Mouse (Mus musculus) inflammation-experienced regulatory T-cells, adult 6 months (primary cell): ENCODE data around the gene Mrps11. TPM values are rescaled to one million over a fixed set of nuclear protein-coding genes. Genes with fewer than 3 reads are reported as not detected.

Experiments
- ATAC-seq: one replicate; pipeline ENCODE4 v1.8.0; 2017
- polyA plus RNA-seq, 3 experiments: library from polyadenylated mRNA; unstranded; fragments of 100-300 nt; shearing (Covaris generic); gene quantifications; one replicate each; pipeline ENCODE4 v1.2.1; 2017

The Mrps11 gene
- 10 to 100 TPM; 54.8 to 58.3 (median 57.1) TPM for polyA plus RNA-seq

GRCm38 (mm10) chr7:78782639-78783581, at the start of gene Mrps11, which contains the start of gene Mrpl46:
Mrps11 (plus strand) TSS chr7:78783119.
Mrpl46 (minus strand) TSS chr7:78783531.
- ATAC-seq: peak; percentile 99

GRCm38 (mm10) chr7:78737196-78737595, 45.7 kb upstream of the Mrps11 start:
- ATAC-seq: no peak

DNA sequence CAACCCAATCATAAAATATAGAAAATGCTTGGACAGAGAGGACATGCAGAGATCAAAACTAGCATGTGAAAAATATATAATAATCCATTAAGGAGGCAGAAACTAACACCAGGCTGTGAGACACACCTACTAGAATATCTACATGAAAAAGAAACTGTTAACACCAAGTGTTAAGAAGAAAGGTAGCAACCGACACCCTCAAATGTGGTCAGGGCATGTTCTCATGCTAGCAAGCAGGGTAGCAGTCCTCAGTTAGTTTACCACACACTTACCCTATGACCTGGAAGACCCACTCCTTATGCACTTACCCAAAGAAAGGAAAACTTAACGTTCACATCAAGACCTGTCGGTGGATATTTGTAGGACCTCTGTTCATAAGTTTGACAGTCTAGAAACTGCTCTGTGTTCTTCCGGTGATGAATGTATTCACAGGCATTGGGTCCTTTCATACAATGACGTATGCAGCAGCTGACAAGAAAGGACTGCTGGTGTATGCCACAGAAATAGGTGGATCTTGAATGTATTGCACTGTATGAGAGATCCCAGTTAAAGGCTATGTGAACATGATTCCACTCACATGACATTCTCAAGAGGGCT, 45.2 kb upstream of the Mrps11 start, which contains the start of gene Ntrk3:
Gene Ntrk3 (minus strand): TSS at position 399 of the 597 bp plus-strand sequence.
- peak; percentile 97 for ATAC-seq

- no peak for ATAC-seq
These were observed 43.4 kb upstream of the Mrps11 start for GRCm38 (mm10) chr7:78739351-78740000.

- no peak for ATAC-seq
These were observed 39.1 kb upstream of the Mrps11 start for GRCm38 (mm10) chr7:78743731-78744385.

DNA sequence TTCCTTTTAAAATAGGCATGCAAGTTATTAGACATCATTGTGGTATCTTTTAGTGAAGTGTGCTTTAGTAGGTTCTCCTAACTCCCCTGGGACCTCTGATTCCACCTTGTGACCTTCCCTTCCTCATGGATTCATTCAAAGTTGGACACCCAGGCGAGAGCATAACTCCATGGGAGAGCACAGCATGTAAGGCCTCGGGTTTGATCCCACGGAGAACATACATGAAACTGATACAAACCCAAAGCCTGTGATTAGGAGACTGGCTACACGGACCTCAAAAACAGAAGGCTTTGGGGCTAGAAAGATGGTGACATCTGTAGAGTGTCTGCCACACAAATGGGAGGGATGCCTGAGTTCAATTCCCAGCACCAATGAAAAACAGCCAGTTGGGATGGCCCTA, 30.0 kb upstream of the Mrps11 start:
- ATAC-seq: no peak

DNA sequence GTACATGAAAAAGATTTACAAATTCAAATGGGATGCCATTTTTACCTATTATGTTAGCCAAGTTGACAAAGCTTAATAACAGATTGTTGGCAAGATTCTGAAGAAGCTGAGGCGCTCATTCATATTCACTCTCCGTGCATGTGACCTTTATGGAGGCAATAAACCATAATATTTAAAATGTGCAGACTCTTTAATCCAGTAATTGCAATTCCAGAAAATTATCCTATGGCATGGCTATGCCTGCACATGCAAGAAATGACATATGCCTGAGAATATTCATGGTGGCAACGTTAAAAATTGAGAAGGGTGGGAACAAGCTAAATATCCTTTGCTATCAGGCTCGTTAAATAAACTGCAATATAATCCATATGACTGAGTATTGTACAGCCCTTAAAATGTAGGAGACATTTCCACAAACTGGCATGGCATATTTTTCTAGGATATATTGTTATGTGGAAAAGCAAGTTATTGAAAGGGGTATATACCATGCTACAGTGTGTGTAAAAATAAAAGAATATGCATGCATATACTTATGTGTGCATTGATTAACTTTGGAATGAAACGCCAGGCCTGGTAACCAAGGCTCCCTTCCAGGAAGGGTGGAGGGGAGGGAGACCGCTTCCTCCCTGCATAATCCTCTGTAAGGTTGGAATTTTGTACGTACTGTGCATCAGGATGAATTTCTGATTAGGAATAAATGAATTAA, 29.0 kb upstream of the Mrps11 start:
- ATAC-seq: no peak

DNA sequence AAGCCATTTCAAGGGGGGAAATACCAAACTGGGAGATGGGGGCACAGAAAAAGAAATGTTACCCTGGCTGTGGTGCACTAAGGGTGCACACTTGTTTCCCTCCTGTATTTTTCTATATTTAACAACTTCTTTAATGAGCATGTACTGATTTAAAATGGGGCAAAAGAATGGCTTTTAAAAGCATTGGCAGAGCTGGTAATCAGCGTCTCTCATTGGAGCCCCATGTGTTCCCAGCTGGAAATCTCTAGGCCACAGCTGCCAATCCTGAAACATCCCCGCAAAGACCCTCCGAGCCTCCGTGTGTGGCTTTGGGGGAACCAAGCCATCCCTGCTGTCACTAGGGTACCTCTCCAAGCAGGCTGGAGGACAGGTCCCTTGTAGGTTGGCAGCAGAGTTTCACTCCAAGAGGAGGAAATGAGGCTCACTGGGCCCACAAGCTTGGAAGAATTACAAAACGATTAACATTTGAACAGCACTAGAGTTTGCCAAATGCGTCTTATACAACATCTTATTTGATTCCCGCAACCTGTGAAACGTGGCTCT, 28.4 kb upstream of the Mrps11 start:
- no peak for ATAC-seq

DNA sequence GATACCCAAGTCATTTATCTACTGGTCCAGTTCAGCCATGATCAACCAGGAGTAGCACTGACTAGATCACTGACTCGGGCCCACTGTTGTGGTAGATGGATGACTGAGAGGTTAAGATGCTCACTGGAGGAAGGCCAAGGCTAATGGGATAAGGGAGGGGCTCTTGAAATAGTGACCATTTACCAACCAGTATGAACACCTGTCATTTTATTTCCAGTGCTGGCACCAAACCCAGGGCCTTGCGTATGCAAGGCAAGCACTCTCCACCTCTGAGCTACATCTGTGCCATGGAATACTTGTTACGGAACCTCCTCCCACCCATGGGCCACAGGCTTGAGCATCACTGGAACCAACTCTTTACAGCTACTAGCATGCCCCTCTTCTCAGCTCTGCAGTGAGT, 19.1 kb upstream of the Mrps11 start:
- ATAC-seq: no peak

GRCm38 (mm10) chr7:78765215-78765631, 17.7 kb upstream of the Mrps11 start:
- ATAC-seq: no peak

- peak; percentile 89 for ATAC-seq
These were observed 16.8 kb upstream of the Mrps11 start for GRCm38 (mm10) chr7:78766019-78766683.

- ATAC-seq: no peak
These were observed 14.9 kb upstream of the Mrps11 start for GRCm38 (mm10) chr7:78767929-78768531.

DNA sequence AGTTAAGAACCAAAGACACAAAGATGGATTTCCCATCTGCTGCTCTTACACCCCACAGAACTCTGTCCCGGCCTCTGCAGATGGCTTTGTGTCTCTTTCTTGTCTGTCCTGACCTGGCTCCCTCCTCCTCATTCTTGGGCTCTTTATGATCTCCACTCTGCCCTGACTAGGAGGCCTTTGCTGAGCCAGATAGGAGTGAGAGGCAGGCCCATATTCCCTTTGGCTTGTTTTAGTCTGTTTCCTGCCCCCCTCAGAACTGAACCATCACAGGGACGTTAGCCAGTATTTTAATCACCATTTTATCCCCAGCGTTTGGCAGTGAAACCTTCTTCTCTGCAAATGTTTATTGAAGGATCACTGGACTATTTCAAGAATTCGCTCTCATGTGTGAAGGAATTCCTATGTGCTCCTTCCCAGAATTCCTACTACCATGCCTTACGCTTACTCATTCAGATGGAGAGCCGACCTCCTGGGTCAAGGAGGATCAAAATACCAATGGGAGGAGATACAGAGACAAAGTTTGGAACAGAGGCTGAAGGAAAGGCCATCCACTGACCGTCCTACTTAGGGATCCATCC, 13.8 kb upstream of the Mrps11 start:
- ATAC-seq: no peak

GRCm38 (mm10) chr7:78770936-78771335, 12.0 kb upstream of the Mrps11 start:
- ATAC-seq: no peak

- no peak for ATAC-seq
These were observed 4.2 kb upstream of the Mrps11 start for GRCm38 (mm10) chr7:78778741-78779140.

GRCm38 (mm10) chr7:78785906-78786305, 3.0 kb downstream of the Mrps11 start:
- ATAC-seq: no peak

DNA sequence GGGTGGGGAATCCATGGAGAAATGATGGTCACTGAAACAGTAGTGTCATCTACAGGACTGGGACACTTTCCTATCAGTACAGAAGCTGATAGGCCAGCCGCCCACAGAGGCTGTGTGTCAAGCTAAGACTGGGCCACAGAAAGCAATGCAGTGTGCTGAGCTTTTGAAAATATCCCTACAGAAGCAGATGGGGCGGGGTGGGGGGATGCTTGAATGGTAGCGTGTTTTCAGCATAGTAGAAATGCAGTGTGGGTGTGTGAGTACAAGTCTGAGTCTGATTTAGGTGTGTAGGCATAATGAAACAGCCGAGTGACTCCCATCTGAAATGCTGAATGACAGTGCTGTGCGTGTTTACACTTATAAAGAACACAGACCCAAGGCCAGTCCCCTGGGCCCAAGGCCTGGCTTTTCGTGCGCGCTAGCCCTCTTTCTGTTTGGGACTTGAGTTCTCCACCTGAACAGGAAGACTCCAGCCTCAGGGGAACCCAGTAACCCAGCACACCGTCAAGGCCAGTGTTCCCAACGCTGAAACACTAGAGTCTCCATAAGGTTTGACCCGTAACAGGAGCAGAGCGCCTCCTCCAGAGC, 5.0 kb downstream of the Mrps11 start:
- no peak for ATAC-seq

DNA sequence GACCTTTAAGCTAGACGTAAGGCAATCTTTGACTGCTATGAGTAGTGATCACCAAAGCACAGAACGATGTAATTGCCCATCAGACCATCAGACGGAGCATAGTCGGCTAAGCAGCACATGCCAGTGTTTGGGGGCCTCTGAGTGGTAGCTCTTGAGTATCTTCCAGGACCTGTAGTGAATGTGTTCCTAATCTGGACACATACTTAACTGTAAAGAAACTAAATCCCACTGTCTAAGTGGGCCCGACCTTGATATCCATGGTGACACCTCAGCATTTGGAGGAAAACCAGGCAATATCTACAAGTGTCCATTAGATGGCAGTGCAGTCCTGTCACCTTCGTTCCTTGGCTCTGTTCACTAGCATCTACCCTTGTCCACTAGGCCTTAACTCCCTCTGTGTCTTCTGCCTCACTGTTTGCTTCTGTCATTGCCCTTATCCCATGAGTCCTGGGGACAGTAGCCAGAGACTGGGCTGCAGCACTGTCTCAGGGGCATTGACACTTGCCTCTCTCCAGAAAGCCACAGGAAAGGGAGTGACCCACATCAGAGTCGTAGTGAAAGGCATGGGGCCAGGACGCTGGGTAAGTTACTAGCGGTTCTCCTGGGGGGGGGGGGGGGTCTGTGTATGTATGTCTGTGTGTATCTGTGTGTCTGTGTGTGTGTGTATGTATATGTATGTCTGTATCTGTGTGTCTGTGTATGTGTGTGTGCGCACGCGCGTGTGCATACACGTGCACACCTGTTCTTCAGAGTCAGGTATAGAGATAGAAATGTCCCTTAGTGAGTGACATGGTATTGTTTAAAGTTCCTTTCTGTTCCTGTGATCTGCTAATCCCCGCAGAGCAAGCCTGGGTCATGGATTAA, 8.7 kb downstream of the Mrps11 start:
- peak; percentile 86 for ATAC-seq
